Mouse (Mus musculus): ENCODE results near the gene Olfr646. TPM values are rescaled to one million over a fixed set of nuclear protein-coding genes. Genes with fewer than 3 reads are reported as not detected.

Gene Olfr646
- not detected for polyA plus RNA-seq (2017; shearing (Covaris generic))

DNA sequence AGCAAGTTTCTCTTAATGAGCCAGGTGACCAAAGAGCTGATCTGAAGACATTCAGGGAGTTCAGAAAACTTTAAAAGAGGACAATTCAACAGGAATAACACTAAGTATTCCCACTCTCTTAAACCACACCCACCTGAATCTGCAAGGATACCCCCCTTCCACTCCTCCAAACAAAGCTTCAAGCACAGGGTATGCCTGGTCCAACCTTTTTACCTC is at the start of gene Olfr646:
Gene Olfr646, plus strand, starts transcription at position 117 of the 216 bp plus-strand sequence.
- no peak for ATAC-seq

DNA sequence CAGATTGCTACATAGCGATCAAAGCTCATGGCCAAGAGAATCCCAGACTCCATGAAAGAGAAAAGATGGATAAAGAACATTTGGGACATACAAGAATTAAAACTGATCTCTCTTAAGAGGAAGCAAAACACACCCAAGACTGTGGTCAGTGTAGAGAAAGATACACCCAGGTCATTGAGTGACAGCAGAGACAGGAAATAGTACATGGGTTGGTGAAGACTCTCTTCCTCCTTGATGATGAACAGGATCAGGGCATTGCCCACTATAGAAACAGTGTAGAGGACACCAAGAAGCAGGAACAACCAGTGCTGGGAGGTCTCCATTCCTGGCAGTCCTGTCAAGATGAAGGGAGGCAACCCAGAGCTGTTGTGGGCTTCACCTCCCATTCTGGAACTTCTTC is 45.5 kb upstream of the Olfr646 start:
- ATAC-seq = no peak

DNA sequence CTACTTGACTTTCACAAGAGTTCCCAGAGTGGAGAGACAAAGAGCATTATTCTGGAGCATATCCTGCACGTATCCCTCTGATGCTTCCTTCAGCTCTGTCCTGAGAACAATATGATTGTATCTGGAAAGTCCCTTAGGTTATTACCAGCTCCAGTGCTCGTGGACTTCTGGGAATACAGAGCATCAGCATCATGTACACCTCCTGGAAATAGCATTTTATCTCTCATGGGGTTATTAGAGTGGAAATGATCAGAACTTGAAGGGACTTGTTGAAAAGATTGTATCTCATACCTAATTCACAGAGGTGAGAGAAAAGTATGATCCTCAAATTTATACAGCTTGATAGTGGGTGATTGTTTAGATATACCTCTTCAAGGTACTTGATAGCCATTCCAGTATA is 43.3 kb upstream of the Olfr646 start, which contains the start of gene 4930516K23Rik:
Gene 4930516K23Rik, minus strand, starts transcription at position 101 of the 400 bp plus-strand sequence.
- no peak for ATAC-seq

DNA sequence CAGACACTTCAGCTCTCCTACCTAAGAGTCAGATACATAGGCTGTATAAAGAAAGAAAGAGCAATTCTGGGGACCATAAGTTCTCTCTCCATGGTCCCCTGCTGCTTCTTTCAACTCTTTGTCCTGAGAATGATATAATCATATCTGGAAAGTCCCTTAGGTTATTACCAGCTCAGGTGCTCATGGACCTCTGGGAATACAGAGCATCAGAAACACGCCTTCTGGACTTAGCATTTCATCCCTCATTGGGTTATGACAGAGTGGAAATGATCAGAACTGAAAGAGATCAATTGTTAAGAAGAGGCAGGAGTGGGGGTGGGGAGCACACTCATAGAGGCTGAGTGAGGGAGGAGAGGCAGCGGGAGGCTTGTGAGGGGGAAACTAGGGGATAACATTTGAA is 32.9 kb upstream of the Olfr646 start, which contains the start of gene Olfr644:
Gene Olfr644, minus strand, starts transcription at position 101 of the 400 bp plus-strand sequence.
- no peak for ATAC-seq

DNA sequence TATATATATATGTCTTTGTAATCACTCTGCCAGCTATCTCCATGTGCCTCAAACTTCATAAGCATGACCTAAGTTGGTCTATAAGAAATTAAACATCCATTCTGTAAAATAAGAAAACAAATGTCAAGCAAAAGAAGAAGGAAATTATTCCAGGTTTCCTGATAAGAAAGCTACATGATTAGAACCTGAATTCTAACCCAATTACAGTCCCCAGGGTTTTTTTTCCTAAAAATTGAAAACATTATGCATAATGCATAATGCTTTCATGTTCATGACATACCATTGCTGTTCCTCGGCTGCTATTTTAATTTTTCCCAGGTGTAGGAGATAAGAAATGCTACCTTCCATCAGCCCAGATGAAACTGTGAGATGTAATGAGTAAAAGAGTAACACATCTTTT is 19.3 kb upstream of the Olfr646 start, which contains the start of gene Olfr645:
Gene Olfr645, minus strand, starts transcription at position 101 of the 400 bp plus-strand sequence.
- no peak for ATAC-seq

DNA sequence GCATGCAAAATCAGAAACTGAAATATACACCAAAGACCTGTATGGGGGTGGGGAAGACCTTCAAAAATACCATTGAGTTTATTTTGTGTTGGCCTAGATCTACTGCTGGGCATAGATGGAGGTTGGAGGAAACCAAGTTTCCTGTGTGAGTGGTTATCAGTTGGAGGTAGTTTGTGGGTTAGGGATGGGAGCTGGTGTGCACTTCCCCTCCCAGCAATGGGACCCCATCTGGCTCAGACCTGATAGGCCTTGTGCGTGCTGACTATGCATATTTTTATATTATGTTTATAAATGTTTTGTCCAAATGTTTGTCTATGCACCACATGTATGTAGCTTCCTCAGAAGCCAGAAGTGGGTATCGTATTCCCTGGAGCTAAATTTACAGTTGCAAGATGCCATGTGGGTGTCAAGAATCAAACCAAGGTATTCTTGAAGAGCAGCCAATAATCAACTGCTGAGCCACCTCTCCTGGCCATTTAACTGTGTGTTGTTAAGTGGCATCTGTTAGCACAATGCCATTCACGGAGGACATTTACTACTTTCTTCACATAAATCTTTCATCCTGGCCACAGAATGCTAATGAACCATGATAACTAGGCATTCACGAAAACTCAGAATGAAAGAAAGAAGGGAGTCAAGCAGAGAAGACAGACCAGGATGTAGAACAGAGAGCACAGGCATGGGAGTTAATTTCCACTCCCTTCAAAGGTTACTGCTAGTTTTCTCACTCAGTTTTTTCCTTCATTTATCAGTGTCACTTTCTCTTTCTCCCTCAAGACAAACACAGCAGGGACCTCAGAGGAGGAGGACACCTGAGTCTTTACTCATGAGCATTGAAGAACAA is 538 bp upstream of the Olfr646 start:
- no peak for ATAC-seq

DNA sequence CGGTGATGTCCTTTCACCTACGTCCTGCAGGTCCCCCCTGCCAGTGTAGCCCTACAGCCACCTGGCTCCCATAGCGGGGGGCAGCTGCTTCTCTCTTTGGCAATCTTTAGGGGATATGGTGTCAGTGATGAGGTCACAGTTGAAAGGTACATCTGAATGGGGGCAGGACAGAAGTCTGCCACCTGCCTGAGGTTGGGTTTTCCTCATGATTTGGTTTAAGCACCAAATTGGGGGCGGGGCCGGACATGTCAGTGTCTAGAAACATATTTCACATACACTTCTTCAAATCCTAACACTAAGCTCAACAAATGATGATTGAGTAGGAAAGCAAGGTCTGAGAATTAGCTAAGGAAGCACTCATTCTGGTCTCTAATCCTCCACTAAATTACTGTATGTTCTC is 25.1 kb downstream of the Olfr646 start, which contains the start of gene Ubqln5:
Gene Ubqln5, minus strand, starts transcription at position 101 of the 400 bp plus-strand sequence.
- no peak for ATAC-seq

DNA sequence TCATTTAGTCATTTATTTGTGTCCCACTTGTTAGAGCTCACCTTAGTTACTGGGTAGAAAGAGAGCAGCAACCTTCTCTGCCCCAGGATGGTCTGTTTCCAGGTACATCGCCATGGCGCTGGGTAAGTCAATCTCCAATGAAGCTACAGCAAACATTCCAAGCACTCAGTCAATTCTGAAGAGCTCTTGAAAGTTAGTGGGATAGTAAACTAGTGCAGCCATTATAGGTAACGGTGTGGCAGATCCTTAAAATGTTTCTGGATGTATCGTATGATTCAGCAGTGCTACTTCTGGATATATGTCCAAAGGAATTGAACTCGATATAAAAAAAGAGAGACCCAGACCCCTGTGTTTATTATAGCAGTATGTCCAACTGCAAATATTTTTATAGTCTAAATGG is 32.6 kb downstream of the Olfr646 start, which contains the start of gene Olfr643:
Gene Olfr643, minus strand, starts transcription at position 101 of the 400 bp plus-strand sequence.
- no peak for ATAC-seq

DNA sequence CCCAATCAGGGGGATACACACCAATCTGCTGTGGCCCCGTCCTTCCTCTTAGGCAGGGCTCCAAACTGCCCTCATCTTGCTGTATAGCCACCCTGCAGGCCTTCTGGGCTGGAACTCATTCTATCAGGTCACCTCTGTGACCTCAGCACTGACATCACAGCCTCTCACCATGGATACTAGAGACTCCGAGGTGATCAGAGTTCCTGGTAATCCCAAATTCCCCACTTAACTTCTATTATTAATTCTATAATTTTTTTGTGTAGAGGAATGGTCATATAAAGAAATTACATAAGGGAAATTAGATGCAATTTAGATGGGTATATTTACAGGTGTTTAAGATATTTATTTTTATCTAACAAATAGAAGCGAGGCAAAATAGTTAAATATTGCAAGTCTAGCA is 38.5 kb downstream of the Olfr646 start, which contains the start of gene Ubqln3:
Gene Ubqln3, minus strand, starts transcription at position 101 of the 400 bp plus-strand sequence.
- no peak for ATAC-seq

DNA sequence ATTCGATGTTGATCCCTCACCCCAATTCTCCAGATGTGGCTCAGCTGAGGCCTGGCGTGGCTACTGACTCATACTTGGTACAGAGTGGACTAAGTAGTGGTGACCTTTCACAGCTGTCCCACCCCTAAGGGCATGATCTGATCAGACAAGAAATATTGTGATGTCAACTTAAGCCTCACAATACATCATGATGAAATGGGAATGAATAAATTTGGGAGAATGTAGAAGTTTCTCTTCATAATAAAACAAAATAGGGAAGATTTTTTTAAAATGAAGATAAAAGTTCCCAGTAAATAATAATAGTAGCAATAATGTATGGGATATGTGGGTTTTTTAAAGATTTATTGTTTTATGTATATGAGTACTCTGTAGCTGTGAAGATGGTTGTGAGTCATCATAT is 45.8 kb downstream of the Olfr646 start, which contains the start of gene Ubqlnl:
Gene Ubqlnl, minus strand, starts transcription at position 101 of the 400 bp plus-strand sequence.
- no peak for ATAC-seq

Other genes starting within 250 kb of the Olfr646 start
- under 1 TPM in 1 of 2 experiments, not detected in 1; 0.13 TPM for gene Olfr66, start 218.6 kb upstream of the Olfr646 start, polyA plus RNA-seq (2017; shearing (Covaris generic))
- gene Olfr64, start 210.4 kb upstream of the Olfr646 start, polyA plus RNA-seq (2017; shearing (Covaris generic)) = under 1 TPM in 1 of 2 experiments, not detected in 1; 0.07 TPM
- not detected for gene Olfr65, start 201.4 kb upstream of the Olfr646 start, polyA plus RNA-seq (2017; shearing (Covaris generic))
- gene Olfr631, start 176.0 kb upstream of the Olfr646 start, polyA plus RNA-seq (2017; shearing (Covaris generic)) = not detected
- not detected for gene Olfr632, start 170.5 kb upstream of the Olfr646 start, polyA plus RNA-seq (2017; shearing (Covaris generic))
- not detected for gene Olfr633, start 160.4 kb upstream of the Olfr646 start, polyA plus RNA-seq (2017; shearing (Covaris generic))
- gene Olfr635, start 133.7 kb upstream of the Olfr646 start, polyA plus RNA-seq (2017; shearing (Covaris generic)) = under 1 TPM in 1 of 2 experiments, not detected in 1; 0.05 TPM
- not detected for gene Olfr638, start 106.1 kb upstream of the Olfr646 start, polyA plus RNA-seq (2017; shearing (Covaris generic))
- gene Olfr639, start 87.6 kb upstream of the Olfr646 start, polyA plus RNA-seq (2017; shearing (Covaris generic)) = under 1 TPM in 1 of 2 experiments, not detected in 1; 0.08 TPM
- not detected for gene Olfr640, start 79.3 kb upstream of the Olfr646 start, polyA plus RNA-seq (2017; shearing (Covaris generic))
- gene Olfr641, start 69.4 kb upstream of the Olfr646 start, polyA plus RNA-seq (2017; shearing (Covaris generic)) = not detected
- not detected for gene Olfr642, start 52.2 kb upstream of the Olfr646 start, polyA plus RNA-seq (2017; shearing (Covaris generic))
- not detected for gene 4930516K23Rik, start 43.4 kb upstream of the Olfr646 start, polyA plus RNA-seq (2017; shearing (Covaris generic))
- gene Olfr644, start 33.0 kb upstream of the Olfr646 start, polyA plus RNA-seq (2017; shearing (Covaris generic)) = not detected
- not detected for gene Olfr645, start 19.4 kb upstream of the Olfr646 start, polyA plus RNA-seq (2017; shearing (Covaris generic))
- gene Ubqln5, start 25.0 kb downstream of the Olfr646 start, polyA plus RNA-seq (2017; shearing (Covaris generic)) = not detected
- not detected for gene Olfr643, start 32.5 kb downstream of the Olfr646 start, polyA plus RNA-seq (2017; shearing (Covaris generic))
- gene Ubqln3, start 38.4 kb downstream of the Olfr646 start, polyA plus RNA-seq (2017; shearing (Covaris generic)) = not detected
- gene Ubqlnl, start 45.7 kb downstream of the Olfr646 start, polyA plus RNA-seq (2017; shearing (Covaris generic)) = not detected
- not detected for gene Olfm5, start 60.0 kb downstream of the Olfr646 start, polyA plus RNA-seq (2017; shearing (Covaris generic))
- gene Olfr648, start 78.5 kb downstream of the Olfr646 start, polyA plus RNA-seq (2017; shearing (Covaris generic)) = under 1 TPM; 0.20 to 0.23 TPM
- gene Olfr649, start 91.1 kb downstream of the Olfr646 start, polyA plus RNA-seq (2017; shearing (Covaris generic)) = not detected
- gene Trim6, start 113.9 kb downstream of the Olfr646 start, polyA plus RNA-seq (2017; shearing (Covaris generic)) = 1 to 10 TPM in 1 of 2 experiments, under 1 TPM in 1; 0.25 to 2.7 TPM
- 10 to 100 TPM; 71.3 to 83.9 TPM for gene Trim34a, start 139.6 kb downstream of the Olfr646 start, polyA plus RNA-seq (2017; shearing (Covaris generic))
- 10 to 100 TPM; 36.0 to 41.6 TPM for gene Trim5, start 183.2 kb downstream of the Olfr646 start, polyA plus RNA-seq (2017; shearing (Covaris generic))
- gene Trim12a, start 210.6 kb downstream of the Olfr646 start, polyA plus RNA-seq (2017; shearing (Covaris generic)) = 100 to 1,000 TPM; 162 to 190 TPM
- gene Trim34b, start 224.6 kb downstream of the Olfr646 start, polyA plus RNA-seq (2017; shearing (Covaris generic)) = 1 to 10 TPM; 1.1 to 2.3 TPM
- 10 to 100 TPM; 20.6 to 26.7 TPM for gene Trim12c, start 248.5 kb downstream of the Olfr646 start, polyA plus RNA-seq (2017; shearing (Covaris generic))